Mouse (Mus musculus): ENCODE measurements around the gene Izumo1r. TPM values are rescaled to one million over a fixed set of nuclear protein-coding genes. Genes with fewer than 3 reads are reported as not detected.
"Not testable (repeated sequence)": the region's sequence is repeated elsewhere in the genome, so short reads cannot be mapped to it uniquely, and the experiment has no call there.

Gene Izumo1r
- total RNA-seq, 2 experiments from 2014 or later, result 1.0 TPM; not detected in 1

DNA sequence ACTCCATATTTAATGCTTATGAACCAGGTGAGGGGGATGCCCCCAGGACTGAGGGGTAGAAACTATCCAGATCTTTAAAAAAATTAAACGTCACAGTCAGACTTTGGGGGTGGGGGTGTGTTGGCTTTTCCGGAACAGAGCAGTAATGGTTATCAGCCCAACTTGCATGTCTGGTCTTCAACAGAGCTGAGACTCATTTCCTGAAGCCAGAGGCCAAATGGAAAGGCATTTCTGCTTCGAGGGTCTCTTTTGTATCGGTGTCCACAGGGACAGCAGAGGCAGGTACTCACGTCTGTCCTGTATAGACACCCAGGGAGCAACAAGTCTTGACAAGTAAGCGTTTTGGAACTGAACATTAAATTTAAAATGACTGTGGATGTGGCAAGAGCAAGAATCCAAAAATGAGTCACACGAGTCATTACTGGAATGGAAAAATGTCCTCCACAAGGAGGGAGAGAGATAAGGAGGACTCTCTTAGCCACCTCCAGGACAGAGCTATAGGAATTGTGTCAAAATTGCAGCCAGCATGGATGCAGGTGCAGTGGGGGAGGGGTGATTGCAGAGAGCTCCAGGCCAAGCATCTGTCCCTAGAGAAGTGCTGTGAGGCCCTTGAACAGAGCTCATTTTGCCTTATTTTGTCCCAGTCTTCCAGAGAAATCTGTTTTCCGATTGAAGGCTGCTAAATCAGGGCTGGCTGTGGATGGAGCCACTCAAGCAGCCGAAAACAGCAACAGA is 1.2 kb upstream of the Izumo1r start:
- peak in 1 of 2 experiments; percentile 9 for DNase-seq

DNA sequence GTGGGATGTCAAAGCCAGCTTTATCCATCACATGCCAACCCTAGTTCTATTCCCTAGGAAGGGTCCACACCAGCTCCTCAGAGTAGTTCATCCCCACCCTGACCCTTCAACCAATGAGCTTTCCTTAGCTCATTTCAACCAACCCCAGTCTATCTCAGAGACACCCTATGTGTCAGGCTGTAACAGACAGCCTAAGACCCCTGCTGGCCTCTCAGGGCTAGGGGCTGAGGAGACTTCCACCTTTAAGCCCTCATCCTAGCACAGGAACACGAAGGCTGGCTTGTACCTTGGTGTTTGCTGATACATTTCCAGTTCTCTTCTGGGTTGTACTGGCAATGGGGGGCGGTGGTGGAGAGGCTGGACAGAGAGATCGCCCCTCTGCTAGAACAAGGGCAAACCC is 743 bp downstream of the Izumo1r start:
- DNase-seq, result no peak

DNA sequence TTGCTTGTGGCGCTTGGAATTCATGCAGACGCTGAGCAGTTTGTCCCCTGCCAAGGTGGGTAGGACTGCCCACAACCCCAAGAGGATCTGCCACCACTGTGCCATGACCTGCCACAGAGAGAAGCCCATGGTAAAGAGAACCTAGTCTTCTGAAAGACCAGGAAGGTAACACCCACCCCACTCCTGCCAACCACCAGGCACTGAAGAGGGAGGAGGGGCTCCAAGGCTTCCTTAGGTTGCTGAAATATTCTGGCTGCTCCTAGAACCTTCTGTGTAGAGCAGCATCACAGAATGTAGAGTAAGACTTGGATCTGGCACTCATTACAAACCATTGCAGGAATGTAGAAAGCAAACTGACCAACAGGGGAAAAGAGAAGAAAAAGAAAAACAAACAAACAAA is 1.3 kb downstream of the Izumo1r start:
- DNase-seq, result no peak

DNA sequence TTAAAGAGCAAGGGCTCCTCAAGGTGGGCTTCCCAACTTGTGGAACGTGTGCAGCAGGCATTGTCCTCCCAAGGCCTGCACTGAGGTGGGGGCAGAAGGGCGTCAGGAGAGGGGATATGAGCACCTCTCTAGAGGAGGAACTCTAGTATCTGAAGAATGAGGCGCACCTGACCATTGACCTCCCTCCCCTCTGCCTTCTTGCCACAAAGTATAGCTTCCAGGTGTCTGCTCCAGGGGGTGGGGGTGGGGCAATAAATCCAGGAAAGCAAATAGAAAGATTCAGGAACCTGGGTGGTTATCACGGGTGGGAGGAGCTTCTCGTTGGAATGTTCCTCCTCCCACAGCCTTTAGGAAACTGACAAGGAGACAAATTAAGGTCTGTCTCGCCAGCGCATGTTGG is 2.0 kb downstream of the Izumo1r start:
- DNase-seq, result no peak

DNA sequence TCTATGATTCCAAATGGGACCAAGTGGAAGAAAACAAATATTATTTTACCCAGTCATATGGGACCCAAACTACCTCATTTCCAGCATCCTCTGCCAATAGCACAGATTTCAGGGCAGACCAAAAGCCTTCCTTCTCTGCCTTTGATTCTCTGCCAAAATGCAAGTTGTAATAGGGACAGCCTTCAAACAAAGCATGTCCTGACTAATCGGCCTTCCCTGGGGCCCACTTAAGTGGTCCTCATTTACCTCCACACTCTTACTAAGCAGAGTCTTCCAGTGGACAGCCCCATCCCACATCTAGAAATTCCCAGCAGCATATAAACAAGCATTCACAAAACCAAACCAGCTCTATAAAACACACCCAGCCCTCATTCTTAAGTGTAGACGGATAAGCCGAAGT is 6.6 kb downstream of the Izumo1r start:
- DNase-seq, result peak in 1 of 2 experiments; percentile 18

DNA sequence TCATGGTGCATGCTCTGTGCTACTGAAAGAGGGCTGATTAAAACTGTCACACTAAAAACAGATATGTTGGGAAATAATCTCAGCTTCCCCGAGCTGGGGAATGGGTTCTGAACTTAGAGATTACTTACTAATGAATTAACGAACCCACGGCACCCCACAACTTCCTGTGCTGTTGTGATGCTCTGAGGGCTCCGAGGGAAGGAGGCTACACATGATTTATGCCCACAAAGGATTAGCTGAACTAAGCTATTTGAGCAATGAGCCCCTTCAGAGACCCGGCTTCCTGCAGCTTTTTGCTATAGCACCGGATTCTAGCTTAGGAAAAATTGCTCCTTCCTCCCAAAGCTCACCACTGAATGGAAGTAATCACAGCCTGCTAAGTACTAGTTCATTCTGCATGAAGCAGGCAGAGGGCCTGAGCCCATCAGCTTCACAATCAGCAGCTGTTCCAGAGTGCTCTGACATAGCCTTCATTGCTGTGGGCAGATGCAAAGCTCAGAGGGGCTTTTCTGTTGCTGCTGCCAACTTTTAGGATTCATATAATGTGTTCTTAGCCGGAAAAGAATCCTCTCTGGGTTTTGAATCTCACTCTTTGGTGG is 8.4 kb downstream of the Izumo1r start:
- DNase-seq, result no peak

DNA sequence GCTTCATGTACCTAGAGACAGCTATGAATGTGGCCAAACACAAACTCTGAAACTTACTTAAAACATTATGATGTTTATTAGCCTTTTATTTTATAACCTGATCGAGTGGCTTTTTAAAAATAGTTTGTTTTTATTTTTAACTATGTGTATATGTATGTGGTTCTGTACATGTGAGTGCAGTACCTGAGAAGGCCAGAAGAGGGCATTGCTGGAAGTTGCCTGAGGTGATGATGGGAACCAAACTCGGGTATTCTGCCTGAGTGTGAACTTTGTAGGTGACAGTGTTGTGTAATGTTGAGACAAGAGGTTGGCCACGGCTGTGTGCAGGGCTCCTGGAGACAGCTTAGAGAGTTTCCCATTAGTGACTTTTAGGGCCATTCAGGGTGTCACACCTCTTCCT is 9.1 kb downstream of the Izumo1r start:
- no peak for DNase-seq

DNA sequence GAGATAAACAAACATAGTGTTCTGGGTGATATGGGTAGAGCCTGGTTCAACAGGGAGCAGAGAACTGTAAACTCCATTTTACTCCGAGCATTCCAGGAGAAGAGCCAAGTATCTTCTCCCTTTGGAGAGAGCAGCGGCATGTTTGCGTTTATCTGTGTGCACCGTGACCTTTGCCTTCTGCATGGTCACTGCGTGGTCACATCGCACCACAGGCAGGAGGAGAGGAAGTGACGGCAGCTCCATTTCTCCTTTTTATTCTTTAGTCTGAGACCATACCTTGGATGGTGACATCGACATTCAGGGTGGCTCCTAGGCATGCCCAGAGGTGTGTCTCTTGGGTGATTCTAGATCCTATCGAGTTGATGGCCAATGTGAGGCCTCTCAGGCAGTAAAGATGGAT is 10.4 kb downstream of the Izumo1r start:
- no peak for DNase-seq

DNA sequence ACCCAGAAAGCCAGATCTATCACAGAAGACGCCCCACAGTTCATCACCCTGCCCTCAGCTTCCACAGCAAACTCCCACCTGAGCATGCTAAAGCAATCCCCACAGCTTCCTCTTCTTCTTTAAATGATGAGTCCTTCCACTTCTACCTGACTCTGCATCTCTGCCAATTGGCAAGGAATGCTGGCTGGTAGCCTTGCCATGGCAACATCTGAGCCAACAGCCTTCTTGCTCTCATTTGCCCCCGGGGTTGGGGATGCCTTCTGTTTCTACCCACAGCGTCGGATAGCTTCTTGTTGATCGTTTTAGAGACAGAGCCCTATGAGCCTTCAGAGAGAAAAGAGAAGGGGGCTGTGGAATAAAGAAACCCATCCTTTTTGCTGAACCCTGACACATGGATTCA is 11.9 kb downstream of the Izumo1r start:
- DNase-seq, result no peak

DNA sequence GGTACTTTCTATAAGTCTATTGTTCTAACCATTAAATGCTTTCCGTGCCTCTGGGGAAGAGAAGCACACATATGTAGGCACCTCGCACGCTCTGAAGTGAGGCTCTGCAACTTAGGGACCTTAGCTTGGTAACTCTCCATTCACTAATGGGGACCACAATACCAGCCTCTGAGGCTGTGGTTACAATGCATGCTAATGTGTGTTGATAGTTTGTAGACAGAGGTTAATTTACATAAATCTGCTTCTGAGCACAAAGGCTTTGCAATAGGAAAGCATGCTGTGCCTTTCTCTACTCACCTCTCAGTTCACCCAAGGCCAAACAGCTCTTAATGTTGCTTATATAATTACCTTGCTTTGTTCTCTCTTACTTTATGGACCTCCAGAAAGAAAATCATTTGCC is 13.1 kb downstream of the Izumo1r start:
- no peak for DNase-seq

DNA sequence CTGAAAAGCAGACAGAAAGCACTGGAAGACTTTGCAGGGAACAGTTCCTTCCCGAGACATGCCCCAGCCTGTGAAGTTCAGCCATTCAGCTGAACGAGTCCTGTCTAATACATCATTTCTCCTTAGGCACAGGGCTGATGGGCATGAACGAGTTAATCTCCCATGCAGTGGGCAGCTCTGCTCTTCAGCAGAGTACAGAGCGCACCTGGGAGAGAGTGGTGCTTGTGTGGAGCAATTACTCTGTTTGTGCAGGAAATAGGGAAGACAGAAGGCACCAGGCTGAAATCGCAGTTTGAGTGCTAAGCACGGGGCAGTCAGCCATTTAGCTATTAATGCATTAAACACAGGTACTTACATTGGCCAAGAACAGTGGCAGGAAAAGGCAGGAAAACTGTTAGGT is 15.1 kb downstream of the Izumo1r start:
- no peak for DNase-seq

DNA sequence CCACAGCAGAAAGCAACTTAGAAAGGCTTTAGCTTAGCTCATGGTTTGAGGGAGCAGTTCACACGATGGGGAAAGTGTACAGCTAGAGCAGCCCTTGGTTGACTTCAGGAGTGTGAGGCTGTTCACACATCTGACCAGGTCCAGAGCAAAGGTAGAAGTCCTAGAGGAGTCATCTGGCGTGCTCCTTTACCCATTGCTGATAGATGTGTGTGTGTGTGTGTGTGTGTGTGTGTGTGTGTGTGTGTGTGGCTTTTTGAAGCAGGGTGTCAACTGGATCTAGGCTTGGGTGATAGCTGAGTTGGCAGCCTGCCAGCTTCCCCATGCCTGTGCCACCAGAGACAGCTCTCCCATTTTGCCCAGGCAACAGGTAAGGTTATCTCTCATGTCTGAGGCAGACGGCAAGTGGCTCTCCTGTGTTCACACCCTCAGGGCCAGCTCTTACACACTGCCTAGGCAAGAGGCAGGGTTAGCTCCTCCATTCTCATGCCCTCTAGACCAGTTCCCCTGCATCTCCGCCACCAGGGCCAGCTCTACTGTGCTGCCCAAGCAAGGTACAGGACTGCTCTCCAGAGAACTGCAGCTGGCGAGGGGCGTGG is 15.9 kb downstream of the Izumo1r start:
- DNase-seq, result no peak

DNA sequence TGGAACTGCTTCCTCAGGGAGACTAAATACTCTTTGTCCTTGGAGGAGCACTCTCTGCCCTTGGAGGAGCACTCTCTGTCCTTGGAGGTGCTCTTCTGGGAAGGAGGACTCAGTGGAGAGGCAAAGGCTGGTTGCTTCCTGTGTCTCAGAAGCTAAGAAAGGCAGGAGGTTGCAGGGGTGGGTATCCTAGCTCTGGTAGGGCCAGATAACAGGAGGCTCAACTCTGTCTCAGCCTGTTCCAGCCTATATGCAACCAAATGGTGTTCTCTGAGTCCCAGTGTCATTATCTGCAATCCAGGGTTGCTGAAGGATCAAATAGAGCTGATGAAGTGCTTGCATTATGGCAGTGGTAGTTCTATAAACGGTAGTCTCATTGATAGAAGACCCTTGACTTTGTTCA is 17.8 kb downstream of the Izumo1r start:
- no peak for DNase-seq

DNA sequence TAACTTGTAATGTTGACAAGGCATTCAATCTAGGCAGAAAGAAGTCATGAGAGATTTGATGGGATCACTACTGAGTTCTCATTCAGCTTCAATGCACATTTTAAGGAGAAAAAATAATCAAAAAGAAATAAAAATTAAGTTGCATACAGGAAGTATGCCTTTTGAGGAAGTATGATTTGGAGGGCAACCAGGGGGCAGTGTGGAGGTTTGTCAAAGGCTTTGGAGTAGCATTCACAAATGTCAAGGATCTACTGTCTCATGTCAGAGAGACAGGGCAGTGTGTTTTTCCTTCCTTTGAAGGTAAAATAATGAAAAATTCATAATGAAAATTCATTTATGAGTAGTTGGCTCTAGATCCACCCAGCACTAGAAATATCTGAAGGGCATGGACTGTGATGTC is 18.6 kb downstream of the Izumo1r start:
- DNase-seq, result no peak

DNA sequence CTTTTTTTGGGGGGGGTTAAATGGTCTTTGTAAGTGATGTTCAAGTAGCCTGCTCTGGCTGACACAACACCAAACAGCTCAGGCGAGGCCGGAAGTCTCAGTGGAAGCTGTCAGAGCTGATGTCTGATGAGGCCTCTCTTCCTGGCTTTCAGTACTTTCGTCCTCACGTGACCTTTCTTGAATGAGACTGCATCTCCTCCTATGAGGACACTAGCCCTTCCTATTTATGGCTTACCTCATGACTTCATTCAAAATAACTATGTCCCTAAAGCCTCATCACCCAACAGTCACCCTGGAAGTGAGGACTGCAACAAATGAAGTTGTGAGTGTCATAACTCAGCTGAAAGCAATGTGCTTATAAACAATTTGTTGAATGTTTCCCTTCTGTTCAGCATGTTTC is 19.1 kb downstream of the Izumo1r start:
- DNase-seq, result peak; percentile 10 to 16

DNA sequence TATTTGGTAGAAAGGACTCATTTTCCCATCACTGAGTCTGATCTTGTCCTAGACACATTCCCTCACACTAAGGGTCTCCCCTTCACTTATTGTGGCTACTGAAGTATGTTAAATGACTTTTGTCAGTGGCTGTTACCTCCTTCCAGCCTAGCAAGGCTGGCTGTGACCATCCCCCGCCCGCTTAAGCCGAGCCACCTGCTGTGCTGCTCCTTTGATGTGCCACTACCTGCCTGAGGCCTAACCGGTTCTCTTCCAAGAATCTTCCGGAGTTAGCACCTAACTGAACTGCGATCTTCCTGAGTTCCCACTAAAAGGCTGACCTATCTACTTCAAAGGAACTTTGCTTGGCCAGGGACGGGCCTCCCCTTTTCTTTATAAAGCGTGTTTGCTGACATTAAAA is 27.2 kb downstream of the Izumo1r start:
- not testable (repeated sequence) for DNase-seq

DNA sequence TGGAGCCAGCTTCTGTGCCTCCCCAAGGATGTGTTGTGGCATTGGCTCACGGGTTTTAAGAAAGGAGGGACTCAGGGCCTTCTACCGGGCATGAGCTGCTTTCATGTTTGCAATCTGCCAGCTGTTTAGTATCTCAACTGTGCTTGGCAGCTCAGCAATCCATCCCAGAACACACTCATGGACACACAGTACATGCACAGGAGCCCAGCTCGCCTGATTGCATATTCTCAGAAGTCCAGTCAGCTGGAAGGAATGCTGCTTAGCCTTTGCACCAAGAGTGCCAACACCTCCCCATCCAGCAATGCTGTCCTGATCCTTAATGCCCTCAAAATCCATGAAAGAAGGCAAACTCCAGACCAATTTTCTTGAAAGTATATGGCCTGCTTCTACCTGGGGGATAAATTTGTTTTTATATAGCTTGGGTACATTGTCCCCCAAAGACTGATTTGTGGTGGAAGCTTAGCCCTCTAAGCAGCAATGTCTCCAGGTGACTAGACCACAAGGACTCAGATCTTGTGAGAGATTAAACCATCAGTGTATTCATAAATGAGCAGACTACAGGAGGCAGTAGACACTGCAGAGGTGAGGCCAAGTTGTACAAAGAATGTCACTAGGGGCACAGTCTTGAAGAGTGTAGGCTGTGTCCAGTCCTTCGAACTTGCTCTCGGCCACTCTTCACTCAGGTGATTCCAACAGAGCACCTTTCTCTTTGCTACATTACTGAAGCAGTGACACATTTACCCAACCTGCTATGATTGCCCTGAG is 27.8 kb downstream of the Izumo1r start:
- DNase-seq, result peak; percentile 18 to 29

DNA sequence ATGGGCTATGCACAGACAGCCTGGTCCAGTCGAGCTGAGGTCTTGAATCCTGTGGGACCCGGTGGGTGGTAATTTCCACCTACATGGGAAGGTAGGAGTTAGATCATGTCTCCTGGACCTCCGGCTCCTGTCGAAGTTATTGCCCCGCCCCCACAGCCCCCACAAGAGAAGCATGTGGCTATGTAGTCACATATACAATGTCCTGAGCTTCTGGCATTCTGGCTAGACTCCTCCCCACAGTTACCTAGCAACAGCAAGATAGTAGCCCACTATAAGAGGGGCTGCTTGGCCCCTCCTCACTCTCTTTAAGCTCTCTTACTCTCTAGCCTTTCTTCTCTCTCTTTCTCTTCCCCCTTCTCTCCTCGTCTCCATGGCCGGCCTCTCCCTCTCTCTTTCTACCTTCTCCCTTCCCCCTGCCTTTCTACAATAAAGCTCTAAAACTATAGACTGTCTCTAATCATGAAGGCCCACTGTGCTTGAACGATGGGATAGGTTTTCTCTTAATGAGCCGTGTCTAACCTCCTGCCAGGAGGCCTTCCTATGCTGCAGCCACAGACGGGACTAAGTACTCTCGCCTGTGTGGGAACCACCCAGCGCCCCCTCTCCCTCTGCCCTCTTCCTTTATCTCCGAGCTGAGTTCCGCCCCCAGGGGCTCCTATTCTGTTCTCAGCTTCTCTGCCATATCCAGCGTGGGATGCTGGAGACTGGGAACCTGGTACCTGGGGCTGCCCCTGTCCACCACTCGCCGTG is 31.4 kb downstream of the Izumo1r start:
- no peak for DNase-seq

DNA sequence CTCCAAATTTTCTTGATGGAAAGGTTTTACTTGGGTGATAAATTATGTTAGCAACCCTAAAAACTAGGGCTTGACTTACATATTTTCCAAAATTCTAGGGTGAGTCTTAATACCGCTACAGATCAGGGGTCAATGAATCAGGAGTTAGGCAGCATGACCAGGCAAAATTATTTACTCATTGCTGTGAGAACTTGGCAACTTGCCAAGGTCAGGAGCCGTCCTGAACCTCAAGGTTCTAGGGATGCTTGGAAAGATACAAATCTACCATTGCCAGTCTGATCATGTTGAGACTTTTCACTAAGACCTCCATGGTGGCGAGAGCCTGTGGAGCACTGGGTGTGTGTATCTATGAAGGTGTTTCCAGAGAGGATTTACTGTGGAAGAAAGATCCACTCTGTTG is 32.2 kb downstream of the Izumo1r start:
- no peak for DNase-seq

DNA sequence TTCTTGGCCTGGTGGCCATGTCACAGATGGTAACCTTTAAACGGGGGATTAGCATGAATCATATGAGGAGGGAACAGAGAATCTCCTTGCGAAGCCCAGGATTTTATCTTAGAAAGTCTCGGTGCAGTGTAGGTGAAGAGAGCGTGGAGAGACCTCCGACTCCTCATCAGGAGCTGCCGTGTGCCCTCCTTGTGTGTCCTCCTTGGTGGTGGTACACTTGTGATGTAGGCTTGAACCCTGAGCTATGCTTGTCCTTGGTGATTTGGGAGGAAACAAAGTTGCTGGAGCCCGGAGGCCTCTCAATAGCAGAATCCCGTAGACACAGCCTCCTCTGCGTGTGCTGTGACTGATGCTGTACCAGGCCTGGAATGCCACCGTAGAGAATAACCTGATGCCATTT is 32.9 kb downstream of the Izumo1r start:
- no peak for DNase-seq

DNA sequence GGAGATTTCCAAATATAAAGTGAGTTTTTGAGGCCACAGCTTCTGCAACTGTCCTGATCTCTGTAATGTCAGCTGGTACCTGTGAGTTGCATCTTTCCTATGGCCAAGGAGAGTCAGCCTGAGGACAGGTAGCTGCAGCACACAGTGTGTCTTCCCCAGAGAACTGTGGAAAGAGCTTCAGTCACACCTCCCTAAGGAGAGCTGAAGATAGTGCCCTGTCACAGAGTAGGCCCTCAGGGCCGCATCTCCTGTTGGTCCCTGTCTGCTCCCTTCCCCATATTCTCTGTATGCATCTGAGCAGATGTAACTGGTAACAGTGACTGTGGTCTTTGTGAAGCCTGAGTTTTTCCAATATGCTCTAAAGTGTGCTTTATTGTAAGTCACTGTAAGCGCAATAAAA is 33.4 kb downstream of the Izumo1r start:
- no peak for DNase-seq

DNA sequence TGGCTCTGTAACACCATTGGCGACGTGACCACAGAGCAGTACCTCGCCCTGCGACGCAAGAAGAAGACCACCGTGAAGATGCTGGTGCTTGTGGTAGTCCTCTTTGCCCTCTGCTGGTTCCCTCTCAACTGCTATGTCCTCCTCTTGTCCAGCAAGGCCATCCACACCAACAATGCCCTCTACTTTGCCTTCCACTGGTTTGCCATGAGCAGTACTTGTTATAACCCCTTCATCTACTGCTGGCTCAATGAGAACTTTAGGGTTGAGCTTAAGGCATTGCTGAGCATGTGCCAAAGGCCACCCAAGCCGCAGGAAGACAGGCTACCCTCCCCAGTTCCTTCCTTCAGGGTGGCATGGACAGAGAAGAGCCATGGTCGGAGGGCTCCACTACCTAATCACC is 35.4 kb downstream of the Izumo1r start:
- no peak for DNase-seq
